Mouse (Mus musculus): Measurements from ENCODE around the gene Cd2bp2. TPM values are rescaled to one million over a fixed set of nuclear protein-coding genes. Genes with fewer than 3 reads are reported as not detected.

Gene Cd2bp2
- total and polyA plus RNA-seq, 3 experiments, result 56.7 to 64.8 TPM; not detected in 1

- DNase-seq (ENCODE audit: low read depth, low spot score), result peak; percentile 99
- H3K4me1 ChIP-seq (ENCODE audit: control insufficient read depth in 1 of 2, insufficient read depth in 2 of 2, low read length in 2 of 2), result peaks cover 0 to 25% of the 10 kb centered on the region in 2 experiments; a peak in 3 of 4 replicates
- no peaks in the 10 kb centered on the region for H3K9me3 ChIP-seq (replicated peaks; ENCODE audit: insufficient read depth, low read length)
- H3K27ac ChIP-seq (ENCODE audit: control insufficient read depth, low read depth, low read length), result peak within 1 kb of the TSS; percentile 84
- peak within 1 kb of the TSS; percentile 99 for H3K4me3 ChIP-seq (ENCODE audit: control insufficient read depth in 1 of 2, insufficient read depth in 1 of 2, low read depth in 2 of 2, low read length in 2 of 2)
- H3K79me2 ChIP-seq (ENCODE audit: control insufficient read depth, insufficient read depth, low read length, poor library complexity), result peaks cover 36% of the 10 kb centered on the region
- H3K9ac ChIP-seq (ENCODE audit: control insufficient read depth, low read depth, low read length, poor library complexity, severe bottlenecking), result peak within 1 kb of the TSS; percentile 86
- no peaks in the 10 kb centered on the region for H3K27me3 ChIP-seq (ENCODE audit: control insufficient read depth in 1 of 2, insufficient read depth in 2 of 2, low read length in 2 of 2)
- H3K36me3 ChIP-seq (ENCODE audit: control insufficient read depth in 1 of 2, insufficient read depth in 2 of 2, low read length in 2 of 2), result peaks cover 4 to 21% of the 10 kb centered on the region in 2 experiments; a peak in 3 of 4 replicates
- TF ChIP-seq TCF12 (IDR thresholded peaks at IDR 0.05; ENCODE audit: low read depth, low read length) (peak; percentile 65), RAD21 (IDR thresholded peaks at IDR 0.05; ENCODE audit: low read depth, low read length) (peak; percentile 18), GATA1 (IDR thresholded peaks at IDR 0.05; ENCODE audit: low read depth, low read length) (peak; percentile 75), MAFK (IDR thresholded peaks at IDR 0.05; ENCODE audit: borderline replicate concordance, low read depth, low read length) (no peak), USF2 (IDR thresholded peaks at IDR 0.05; ENCODE audit: borderline replicate concordance in 1 of 2, insufficient read depth in 1 of 2, low read depth in 1 of 2, low read length in 2 of 2) (no peak), TAL1 (IDR thresholded peaks at IDR 0.05; ENCODE audit: low read length) (no peak), NELFE (IDR thresholded peaks at IDR 0.05; ENCODE audit: low read depth, low read length) (peak; percentile 83), CTCF (IDR thresholded peaks at IDR 0.05 in 2 of 3, conservative IDR thresholded peaks at IDR 0.05 in 1 of 3; ENCODE audit: control insufficient read depth in 1 of 3, insufficient read depth in 1 of 3, low read depth in 2 of 3, low read length in 3 of 3, poor library complexity in 1 of 3, severe bottlenecking in 1 of 3) (peak; percentile 39 to 66 (median 62)), ZC3H11A (IDR thresholded peaks at IDR 0.05; ENCODE audit: low read depth, low read length) (no peak), SMC3 (IDR thresholded peaks at IDR 0.05; ENCODE audit: low read depth, low read length) (peak; percentile 41; the same call in 1 of the 2 replicates), ETS1 (IDR thresholded peaks at IDR 0.05; ENCODE audit: low read depth, low read length) (no peak; the same call in 1 of the 2 replicates), MEF2A (IDR thresholded peaks at IDR 0.05; ENCODE audit: extremely low read depth, insufficient replicate concordance, low read depth, low read length, poor library complexity, severe bottlenecking) (peak; percentile 17; the same call in 1 of the 2 replicates), ZMIZ1 (IDR thresholded peaks at IDR 0.05; ENCODE audit: low read depth, low read length) (peak; percentile 91), JUND (IDR thresholded peaks at IDR 0.05; ENCODE audit: low read depth, low read length) (no peak), HCFC1 (IDR thresholded peaks at IDR 0.05; ENCODE audit: low read depth, low read length) (peak; percentile 77), ELF1 (IDR thresholded peaks at IDR 0.05; ENCODE audit: low read depth, low read length) (peak; percentile 58), POLR2AphosphoS2 (IDR thresholded peaks at IDR 0.05; ENCODE audit: low read length) (peak; percentile 77; the same call in 1 of the 2 replicates), NRF1 (IDR thresholded peaks at IDR 0.05; ENCODE audit: insufficient read depth, low read depth, low read length, poor library complexity, severe bottlenecking) (peak; percentile 89), CHD2 (IDR thresholded peaks at IDR 0.05; ENCODE audit: low read length) (peak; percentile 58; the same call in 1 of the 2 replicates), CHD1 (IDR thresholded peaks at IDR 0.05; ENCODE audit: low read depth, low read length) (no peak), ZKSCAN1 (IDR thresholded peaks at IDR 0.05; ENCODE audit: low read depth, low read length) (peak; percentile 36; the same call in 1 of the 2 replicates), SIN3A (IDR thresholded peaks at IDR 0.05; ENCODE audit: low read length) (peak; percentile 84), RCOR1 (IDR thresholded peaks at IDR 0.05; ENCODE audit: low read depth, low read length) (peak; percentile 67), E2F4 (IDR thresholded peaks at IDR 0.05; ENCODE audit: borderline replicate concordance, low read depth, low read length) (no peak), MAZ (IDR thresholded peaks at IDR 0.05; ENCODE audit: low read depth, low read length) (peak; percentile 95), MAX (IDR thresholded peaks at IDR 0.05; ENCODE audit: low read length) (no peak), ZNF384 (IDR thresholded peaks at IDR 0.05; ENCODE audit: low read depth, low read length) (peak; percentile 98), GABPA (IDR thresholded peaks at IDR 0.05; ENCODE audit: low read depth, low read length) (no peak), TBP (IDR thresholded peaks at IDR 0.05; ENCODE audit: low read depth, low read length) (peak; percentile 96), POLR2A (IDR thresholded peaks at IDR 0.05; ENCODE audit: control insufficient read depth in 1 of 2, insufficient read depth in 1 of 2, low read depth in 1 of 2, low read length in 2 of 2, poor library complexity in 1 of 2) (peak; percentile 34 to 97; a peak in 2 of 4 replicates), EP300 (IDR thresholded peaks at IDR 0.05; ENCODE audit: low read depth in 1 of 2, low read length in 2 of 2) (no peak; a peak in 1 of 4 replicates), USF1 (IDR thresholded peaks at IDR 0.05; ENCODE audit: low read depth, low read length) (no peak; the same call in 1 of the 2 replicates), BHLHE40 (IDR thresholded peaks at IDR 0.05; ENCODE audit: borderline replicate concordance, low read depth, low read length) (no peak), MYC (IDR thresholded peaks at IDR 0.05; ENCODE audit: low read depth, low read length) (0 out of 2 replicates have a peak, but pooled peaks have one; percentile 33)
These were observed 12.9 kb upstream of the Cd2bp2 start, which contains the start of gene Mylpf for GRCm38 (mm10) chr7:127208553-127209438. Mylpf (plus strand) TSS chr7:127208890.

Data from MEL (cell line).